Mouse (Mus musculus) kidney, postnatal 25 days (tissue): Measurements from ENCODE around the gene Slc39a7.

ENCODE experiments used
- DNase-seq, 2 experiments: peaks; one replicate each; pipeline ENCODE4 v3.0.0; 2021; ENCODE audit warnings: mixed read lengths in 2 of 2

Slc39a7 gene

DNA sequence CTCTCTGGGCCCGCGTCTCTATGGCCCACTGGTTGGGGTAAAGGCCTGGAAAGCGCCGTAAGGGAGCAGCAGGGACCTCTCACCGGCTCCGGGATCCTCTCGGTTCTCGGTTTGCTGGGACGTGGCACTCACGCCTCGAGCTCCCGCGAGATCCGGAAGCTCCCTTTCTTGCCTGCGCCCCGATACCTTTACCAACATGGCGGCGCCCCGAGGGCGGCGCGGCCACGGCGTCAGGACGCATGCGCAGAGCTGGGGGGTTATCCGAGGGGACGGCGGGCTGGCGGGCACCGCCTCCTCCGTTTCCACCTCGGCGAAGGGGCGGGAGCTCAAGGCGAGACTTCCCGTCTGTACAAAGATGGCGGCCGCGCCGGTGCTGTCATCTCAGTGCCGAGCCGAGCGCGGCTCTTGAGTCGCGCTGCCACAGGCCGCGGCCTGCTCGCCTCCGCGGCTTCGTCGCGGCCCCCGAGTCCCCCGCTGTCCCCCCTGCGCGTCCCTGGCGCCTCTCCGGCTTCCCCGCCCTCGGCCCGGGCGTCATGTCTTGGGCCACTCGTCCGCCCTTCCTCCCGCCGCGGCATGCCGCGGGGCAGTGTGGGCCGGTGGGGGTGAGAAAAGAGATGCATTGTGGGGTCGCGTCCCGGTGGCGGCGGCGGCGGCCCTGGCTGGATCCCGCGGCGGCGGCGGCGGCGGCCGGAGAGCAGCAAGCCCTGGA is at the start of gene Slc39a7, which contains the start of gene Rxrb:
Slc39a7 (minus strand) TSS at position 218 of the 709 bp plus-strand sequence.
Rxrb (plus strand) TSS at position 348 of the 709 bp plus-strand sequence.
- peak; percentile 97 to 98 for DNase-seq

GRCm38 (mm10) chr17:34079621-34080020 is 48.1 kb upstream of the Slc39a7 start:
- peak in 1 of 2 experiments; percentile 12 for DNase-seq

- no peak for DNase-seq
Observed at GRCm38 (mm10) chr17:34079002-34079401, 47.5 kb upstream of the Slc39a7 start.

GRCm38 (mm10) chr17:34078148-34078547 is 46.7 kb upstream of the Slc39a7 start:
- DNase-seq, result no peak

- DNase-seq, result peak; percentile 74 to 89
Observed at GRCm38 (mm10) chr17:34077549-34077948, 46.1 kb upstream of the Slc39a7 start.

- peak; percentile 68 to 93 for DNase-seq
Observed at GRCm38 (mm10) chr17:34075271-34075670, 43.8 kb upstream of the Slc39a7 start.

DNA sequence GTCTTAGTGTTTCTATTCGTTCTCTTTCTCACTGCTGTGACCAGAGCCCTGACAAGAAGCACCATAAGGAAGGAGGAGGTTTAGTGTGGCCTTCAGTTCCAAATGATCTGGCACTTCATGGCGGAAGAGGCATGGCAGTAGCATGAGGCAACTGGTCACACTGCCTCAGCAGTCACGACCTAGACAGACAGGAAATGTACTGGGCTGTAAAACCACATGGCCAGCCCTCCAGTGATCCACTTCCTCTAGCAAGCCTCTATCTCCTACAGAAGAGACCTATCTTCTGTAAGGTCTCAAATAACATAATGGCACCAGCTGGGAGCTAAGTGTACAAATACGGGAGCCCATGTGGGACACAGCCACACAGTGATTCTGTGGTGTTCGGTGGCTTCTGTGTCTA is 40.6 kb upstream of the Slc39a7 start:
- DNase-seq, result no peak

- no peak for DNase-seq
Observed at GRCm38 (mm10) chr17:34068864-34069263, 37.4 kb upstream of the Slc39a7 start.

- no peak for DNase-seq
Observed at GRCm38 (mm10) chr17:34057224-34057623, 25.7 kb upstream of the Slc39a7 start.

GRCm38 (mm10) chr17:34047404-34048050 is 16.0 kb upstream of the Slc39a7 start:
- no peak for DNase-seq

GRCm38 (mm10) chr17:34045941-34046340 is 14.5 kb upstream of the Slc39a7 start:
- no peak for DNase-seq

GRCm38 (mm10) chr17:34039562-34040450 is 8.3 kb upstream of the Slc39a7 start:
- DNase-seq, result no peak

GRCm38 (mm10) chr17:34038878-34039561 is 7.5 kb upstream of the Slc39a7 start, which contains the start of gene Col11a2:
Col11a2 (plus strand) TSS chr17:34039437.
- no peak for DNase-seq

- no peak for DNase-seq
Observed at GRCm38 (mm10) chr17:34038440-34038839, 7.0 kb upstream of the Slc39a7 start.

DNA sequence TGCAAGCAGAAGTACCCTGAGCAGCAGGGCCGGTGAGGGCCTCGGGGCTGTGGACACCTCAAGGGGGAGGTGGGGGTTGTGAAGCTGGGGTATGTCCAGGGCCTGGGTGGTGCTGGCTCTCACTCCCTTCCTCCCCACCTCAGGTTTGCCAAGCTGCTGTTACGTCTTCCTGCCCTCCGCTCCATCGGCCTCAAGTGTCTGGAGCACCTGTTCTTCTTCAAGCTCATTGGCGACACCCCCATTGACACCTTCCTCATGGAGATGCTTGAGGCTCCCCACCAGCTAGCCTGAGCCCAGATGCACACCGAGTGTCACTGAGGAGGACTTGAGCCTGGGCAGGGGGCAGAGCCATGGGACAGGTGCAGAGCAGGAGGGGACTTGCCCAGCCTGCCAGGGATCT is 5.8 kb upstream of the Slc39a7 start:
- no peak for DNase-seq

DNA sequence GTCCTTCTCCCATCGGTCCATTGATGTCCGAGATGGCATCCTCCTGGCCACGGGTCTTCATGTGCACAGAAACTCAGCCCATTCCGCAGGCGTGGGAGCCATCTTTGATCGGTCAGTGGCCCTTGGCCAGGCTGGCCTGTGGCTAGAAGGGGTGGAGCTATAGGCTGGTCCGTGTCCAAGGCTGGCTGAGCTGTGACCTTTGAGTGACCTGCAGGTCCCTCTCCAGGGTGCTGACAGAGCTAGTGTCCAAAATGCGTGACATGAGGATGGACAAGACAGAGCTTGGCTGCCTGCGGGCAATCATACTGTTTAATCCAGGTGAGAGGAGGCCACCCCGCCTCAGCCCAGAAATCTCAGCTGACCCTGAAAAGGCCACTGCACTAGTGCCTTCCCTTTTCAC is 5.2 kb upstream of the Slc39a7 start:
- DNase-seq, result peak; percentile 70 to 78

DNA sequence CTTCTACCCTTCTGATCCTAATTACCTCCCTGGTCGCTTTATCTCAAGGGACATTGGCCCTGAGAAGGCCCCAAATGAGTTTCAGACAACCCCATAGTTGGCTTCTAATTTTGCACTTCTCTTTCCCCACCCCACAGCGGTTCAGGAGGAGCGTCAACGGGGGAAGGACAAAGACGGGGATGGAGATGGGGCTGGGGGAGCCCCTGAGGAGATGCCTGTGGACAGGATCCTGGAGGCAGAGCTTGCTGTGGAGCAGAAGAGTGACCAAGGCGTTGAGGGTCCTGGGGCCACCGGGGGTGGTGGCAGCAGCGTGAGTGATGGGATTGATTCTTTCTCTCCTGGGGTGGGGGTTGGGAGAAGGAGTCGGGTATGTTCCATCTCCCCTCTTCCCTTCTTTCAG is 4.0 kb upstream of the Slc39a7 start:
- peak in 1 of 2 experiments; percentile 34 for DNase-seq

DNA sequence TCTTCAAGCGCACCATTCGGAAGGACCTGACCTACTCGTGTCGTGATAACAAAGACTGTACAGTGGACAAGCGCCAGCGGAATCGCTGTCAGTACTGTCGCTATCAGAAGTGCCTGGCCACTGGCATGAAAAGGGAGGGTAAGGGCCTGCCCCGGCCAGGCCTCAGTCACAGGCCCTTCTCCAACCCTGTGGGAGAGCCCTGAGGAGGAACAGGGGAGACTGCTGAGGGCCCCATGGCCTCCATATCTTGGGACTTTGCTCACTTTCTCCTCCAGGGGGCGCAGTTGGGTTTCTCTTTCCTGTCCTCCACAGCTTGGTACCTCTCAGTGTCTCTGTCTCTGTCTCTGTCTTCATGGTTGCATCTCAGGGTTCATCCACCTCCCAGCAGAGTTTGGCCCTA is 2.6 kb upstream of the Slc39a7 start:
- DNase-seq, result peak; percentile 67 to 75

- peak in 1 of 2 experiments; percentile 40 for DNase-seq
Observed at GRCm38 (mm10) chr17:34033441-34033840, 2.0 kb upstream of the Slc39a7 start.

- DNase-seq, result peak in 1 of 2 experiments; percentile 58
Observed at GRCm38 (mm10) chr17:34032806-34033205, 1.3 kb upstream of the Slc39a7 start.

DNA sequence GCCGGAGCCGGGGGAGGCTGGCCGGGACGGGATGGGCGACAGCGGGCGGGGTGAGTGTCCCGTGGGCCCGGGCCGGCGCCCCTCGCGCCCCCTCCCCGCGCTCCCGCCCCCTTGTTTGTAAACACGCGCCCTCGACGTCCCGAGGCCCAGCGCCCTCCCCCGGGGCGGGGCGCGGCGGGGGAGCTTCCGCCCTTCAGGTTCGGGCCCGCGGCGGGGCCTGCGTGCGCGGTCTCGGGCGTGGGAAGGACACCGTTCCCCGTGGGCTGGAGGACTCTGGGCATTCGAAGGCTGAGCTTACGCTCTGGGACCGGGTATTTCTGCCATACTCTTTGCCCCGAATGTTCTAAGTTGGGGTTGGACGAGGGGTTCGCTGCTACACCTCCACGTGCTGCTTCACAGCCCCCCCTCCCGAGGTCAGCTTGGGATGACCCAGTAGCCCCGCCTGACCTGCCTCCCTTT is 721 bp upstream of the Slc39a7 start:
- DNase-seq, result peak; percentile 67 to 90

- no peak for DNase-seq
Observed at GRCm38 (mm10) chr17:34030861-34031326, 588 bp downstream of the Slc39a7 start.
